Mouse (Mus musculus) midbrain, embryonic 16.5 days (tissue): ENCODE measurements at regions not wholly inside any gene's neighbourhood (a gene's known extent, or its start where the extent isn't known, plus 50 kb on each side); places are given as distances from the start of the nearest gene placed in this dataset.

Experiments used
- ATAC-seq: fragments of 200-750 bp; cut with Nextera tagmentation; 2 replicates; pipeline ENCODE4 v1.8.0; 2017; ENCODE audit warnings: moderate TSS enrichment
- H3K27ac ChIP-seq: fragments of 300-500 bp; sonication (generic); 2 replicates; pipeline ENCODE4 v1.5.1; 2014; ENCODE audit warnings: mild to moderate bottlenecking, low read length, mixed read lengths
- H3K27me3 ChIP-seq: fragments of 300-500 bp; sonication (generic); 2 replicates; pipeline ENCODE4 v1.6.1; 2014; ENCODE audit warnings: low read depth, low read length, mixed read lengths; ENCODE audit not compliant: control insufficient read depth, insufficient read depth
- H3K36me3 ChIP-seq: fragments of 300-500 bp; sonication (generic); 2 replicates; pipeline ENCODE4 v1.6.1; 2014; ENCODE audit warnings: mild to moderate bottlenecking, low read length, moderate library complexity, mixed read lengths; ENCODE audit not compliant: control insufficient read depth, insufficient read depth
- H3K4me1 ChIP-seq: fragments of 300-500 bp; sonication (generic); 2 replicates; pipeline ENCODE4 v1.6.1; 2014; ENCODE audit warnings: mild to moderate bottlenecking, low read length, mixed read lengths; ENCODE audit not compliant: control insufficient read depth, insufficient read depth
- H3K4me2 ChIP-seq: fragments of 300-500 bp; sonication (generic); 2 replicates; pipeline ENCODE4 v1.6.1; 2014; ENCODE audit warnings: mild to moderate bottlenecking, low read length, mixed read lengths
- H3K4me3 ChIP-seq: fragments of 300-500 bp; sonication (generic); 2 replicates; pipeline ENCODE4 v1.5.1; 2014; ENCODE audit warnings: low read depth, mild to moderate bottlenecking, low read length, moderate library complexity, mixed read lengths
- H3K9ac ChIP-seq: fragments of 300-500 bp; sonication (generic); 2 replicates; pipeline ENCODE4 v1.6.1; 2014; ENCODE audit warnings: low read depth, low read length, mixed read lengths
- H3K9me3 ChIP-seq: fragments of 300-500 bp; sonication (generic); replicated peaks from 2 replicates; pipeline ENCODE4 v1.6.1; 2014; ENCODE audit warnings: mild to moderate bottlenecking, low read length, mixed read lengths; ENCODE audit not compliant: control insufficient read depth, poor library complexity, severe bottlenecking
- WGBS: fragments of 180-500 bp; shearing (Covaris S2); extraction: QIAGEN DNeasy Blood & Tissue Kit; methylation state at CpG from one replicate; pipeline ENCODE4 v1.1.7; 2014; 5-methylcytosine and 5-hydroxymethylcytosine counted together

GRCm38 (mm10) chr13:107362806-107363687, 341.1 kb upstream of the Kif2a start:
- WGBS: 81% methylated on average over 8 of the region's 8 CpGs
- Histone ChIP-seq H3K9ac (no peak overlapping the region), H3K9me3 (no peaks in the 10 kb centered on the region), H3K36me3 (no peaks in the 10 kb centered on the region), H3K4me2 (no peak overlapping the region), H3K27me3 (no peaks in the 10 kb centered on the region), H3K27ac (no peak overlapping the region), H3K4me3 (no peak overlapping the region), H3K4me1 (no peaks in the 10 kb centered on the region)
- no peak for ATAC-seq

DNA sequence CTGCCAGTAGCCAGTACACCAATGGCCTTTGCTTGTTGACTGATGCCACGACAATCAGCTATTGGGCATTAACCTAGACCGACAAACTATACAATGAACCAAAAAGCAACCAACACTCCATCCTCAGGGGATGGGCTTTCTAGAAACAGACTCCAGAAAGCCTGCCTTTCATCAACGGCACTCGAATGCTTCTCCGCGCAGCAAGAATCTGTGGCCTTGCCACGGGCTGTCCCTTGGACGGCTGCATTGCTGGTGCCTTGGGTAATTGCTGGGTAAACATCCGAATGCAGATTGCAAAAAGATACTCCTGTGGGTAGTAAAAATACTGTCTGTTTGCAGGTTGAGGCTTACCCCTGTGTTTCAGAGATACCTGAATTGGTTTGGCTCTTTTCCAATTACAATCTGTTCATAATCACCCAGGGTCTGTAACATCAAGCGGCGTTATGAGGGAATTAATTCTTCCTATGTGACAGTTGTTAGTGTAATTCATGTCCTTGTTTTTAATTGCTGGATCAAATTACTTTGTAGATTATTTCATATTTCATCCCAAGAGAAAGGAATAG, 319.0 kb upstream of the Kif2a start:
- Histone ChIP-seq H3K36me3 (no peaks in the 10 kb centered on the region), H3K27ac (no peak overlapping the region), H3K27me3 (no peaks in the 10 kb centered on the region), H3K9ac (no peak overlapping the region), H3K4me2 (no peak overlapping the region), H3K4me1 (peaks cover 23% of the 10 kb centered on the region), H3K4me3 (no peak overlapping the region), H3K9me3 (no peaks in the 10 kb centered on the region)
- WGBS: 60% methylated on average over 11 of the region's 11 CpGs
- no peak for ATAC-seq

- Histone ChIP-seq H3K27me3 (no peaks in the 10 kb centered on the region), H3K9ac (no peak overlapping the region), H3K27ac (no peak overlapping the region), H3K4me3 (no peak overlapping the region), H3K4me1 (peaks cover 23% of the 10 kb centered on the region), H3K36me3 (no peaks in the 10 kb centered on the region), H3K4me2 (no peak overlapping the region), H3K9me3 (no peaks in the 10 kb centered on the region)
- no peak for ATAC-seq
- WGBS: 67% methylated on average over 12 of the region's 12 CpGs
Measured at GRCm38 (mm10) chr13:107338111-107338510, 316.2 kb upstream of the Kif2a start.

- peak; percentile 81 for ATAC-seq
- Histone ChIP-seq H3K4me3 (peak overlapping the region; percentile 9; the same call in 1 of the 2 replicates), H3K27ac (peak overlapping the region; percentile 13; the same call in 1 of the 2 replicates)
Measured at GRCm38 (mm10) chr13:107337111-107337510, 315.2 kb upstream of the Kif2a start.

GRCm38 (mm10) chr13:107329348-107329747, 307.4 kb upstream of the Kif2a start:
- Histone ChIP-seq H3K4me3 (no peak overlapping the region), H3K9me3 (no peaks in the 10 kb centered on the region), H3K27me3 (no peaks in the 10 kb centered on the region), H3K27ac (no peak overlapping the region), H3K9ac (no peak overlapping the region), H3K4me1 (no peaks in the 10 kb centered on the region), H3K36me3 (no peaks in the 10 kb centered on the region), H3K4me2 (no peak overlapping the region)
- WGBS: 73% methylated on average over 5 of the region's 5 CpGs
- no peak for ATAC-seq

More at GRCm38 (mm10) chr13:107337111-107337510, 315.2 kb upstream of the Kif2a start:
- Histone ChIP-seq H3K36me3 (no peaks in the 10 kb centered on the region), H3K27me3 (no peaks in the 10 kb centered on the region), H3K4me2 (peak overlapping the region; percentile 49), H3K9ac (peak overlapping the region; percentile 43; the same call in 1 of the 2 replicates), H3K9me3 (no peaks in the 10 kb centered on the region), H3K4me1 (peaks cover 23% of the 10 kb centered on the region)
- WGBS: 28% methylated on average over 10 of the region's 10 CpGs

DNA sequence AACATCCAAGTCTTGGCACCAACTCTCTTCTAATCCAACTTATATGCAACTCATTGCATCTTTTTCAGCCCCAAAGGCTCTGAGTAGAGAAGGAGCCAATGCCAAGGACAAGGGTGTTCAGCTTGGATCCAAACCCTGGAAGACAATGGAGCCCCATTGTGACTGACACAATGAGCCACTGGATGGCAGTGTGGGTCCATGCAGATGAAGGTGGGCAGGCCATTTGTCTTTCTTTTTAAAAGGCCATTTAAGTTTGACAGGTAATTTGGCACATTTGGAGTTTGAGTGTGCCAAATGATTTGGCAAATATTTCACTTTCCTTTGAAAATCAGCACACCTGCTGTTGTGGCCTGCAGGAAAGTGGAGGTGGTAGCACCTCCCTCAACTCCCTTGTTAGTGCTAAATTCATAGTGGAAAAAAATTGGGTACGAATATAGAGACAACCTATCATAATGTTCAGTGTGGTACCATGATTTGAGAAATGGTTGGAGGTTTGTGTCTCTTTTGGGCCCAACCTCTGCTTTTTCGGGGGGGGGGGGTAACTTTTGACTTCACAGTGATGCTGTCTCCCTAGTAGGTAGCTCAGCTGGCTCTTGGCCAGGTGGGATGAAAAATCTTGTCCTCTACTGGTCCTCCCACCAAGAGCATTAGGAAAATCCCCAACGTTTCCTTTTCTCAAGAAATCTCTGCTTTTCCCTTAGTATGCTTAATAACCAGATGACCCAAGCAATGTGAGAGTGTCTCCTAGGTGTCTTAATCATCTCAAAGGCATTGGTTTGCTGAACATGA, 304.0 kb upstream of the Kif2a start:
- no peaks in the 10 kb centered on the region for H3K9me3 ChIP-seq
- H3K4me2 ChIP-seq: no peak overlapping the region
- no peak overlapping the region for H3K27ac ChIP-seq
- H3K9ac ChIP-seq: no peak overlapping the region
- ATAC-seq: no peak
- no peak overlapping the region for H3K4me3 ChIP-seq
- H3K4me1 ChIP-seq: no peaks in the 10 kb centered on the region
- WGBS: 57% methylated on average over 3 of the region's 3 CpGs
- no peaks in the 10 kb centered on the region for H3K36me3 ChIP-seq
- H3K27me3 ChIP-seq: no peaks in the 10 kb centered on the region

DNA sequence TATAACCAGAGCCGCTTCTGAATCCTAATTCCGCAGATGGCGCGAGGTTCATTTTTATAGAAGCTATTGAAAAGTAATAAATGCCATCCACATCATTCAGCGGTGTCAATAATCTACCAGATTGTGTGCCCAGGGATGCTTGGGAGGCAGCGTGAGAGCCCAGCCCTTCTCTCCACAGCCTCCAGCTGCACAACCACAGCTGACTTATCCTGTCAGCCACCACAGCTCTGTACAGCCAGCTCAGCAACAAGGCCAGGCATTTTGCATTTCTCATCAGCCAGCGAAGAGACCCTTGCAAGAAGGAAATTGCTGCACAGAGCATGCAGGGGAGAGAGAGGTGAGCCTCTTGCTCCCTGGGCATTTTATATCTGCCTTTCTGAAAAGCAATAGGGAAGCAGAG, 292.8 kb upstream of the Kif2a start:
- H3K9ac ChIP-seq: no peak overlapping the region
- 78% methylated on average over 7 of the region's 7 CpGs for WGBS
- no peak overlapping the region for H3K4me3 ChIP-seq
- H3K4me1 ChIP-seq: no peaks in the 10 kb centered on the region
- ATAC-seq: no peak
- no peaks in the 10 kb centered on the region for H3K27me3 ChIP-seq
- H3K4me2 ChIP-seq: no peak overlapping the region
- H3K27ac ChIP-seq: no peak overlapping the region
- H3K9me3 ChIP-seq: no peaks in the 10 kb centered on the region
- H3K36me3 ChIP-seq: no peaks in the 10 kb centered on the region

DNA sequence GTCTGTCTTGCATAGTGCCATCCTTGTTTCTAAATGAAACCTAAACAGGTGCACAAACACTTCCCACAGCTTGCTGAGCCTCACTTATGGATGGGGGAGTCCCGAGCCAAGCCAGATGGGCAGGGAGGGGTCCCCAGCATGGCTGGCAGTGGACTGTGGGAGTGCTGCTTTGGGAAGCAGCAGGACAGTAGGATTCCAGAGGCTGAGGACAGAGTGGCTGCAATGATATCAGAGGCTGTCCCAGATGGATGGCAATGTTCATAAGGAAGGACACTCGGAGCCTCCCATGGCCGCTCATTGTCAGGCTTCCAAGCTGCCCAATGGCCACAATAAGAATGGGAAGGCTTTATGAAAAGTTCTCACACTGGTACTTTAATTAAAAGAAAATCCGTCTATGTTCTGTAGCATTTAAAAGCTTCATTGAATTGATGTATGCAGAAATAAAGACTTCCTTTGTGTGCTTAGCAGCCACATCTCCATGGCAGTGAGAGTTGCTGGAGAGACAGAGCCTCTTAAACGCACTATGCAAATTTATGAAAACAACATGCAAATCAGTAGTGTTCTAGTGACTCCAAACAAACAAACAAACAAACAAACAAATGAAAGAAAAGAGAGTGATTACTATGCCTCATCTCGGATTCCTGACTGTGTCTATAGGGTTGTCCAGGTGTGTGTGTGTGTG, 287.2 kb upstream of the Kif2a start:
- Histone ChIP-seq H3K36me3 (no peaks in the 10 kb centered on the region), H3K4me1 (peaks cover 3% of the 10 kb centered on the region; the same call in 1 of the 2 replicates), H3K9ac (no peak overlapping the region), H3K27me3 (no peaks in the 10 kb centered on the region), H3K27ac (no peak overlapping the region), H3K4me3 (no peak overlapping the region), H3K9me3 (no peaks in the 10 kb centered on the region), H3K4me2 (no peak overlapping the region)
- peak; percentile 60; the same call in 1 of the 2 replicates for ATAC-seq
- 57% methylated on average over 6 of the region's 6 CpGs for WGBS
